Mouse (Mus musculus) CH12.LX (cell line): ENCODE results near the gene Acat1.

ENCODE experiments used
- BHLHE40 ChIP-seq: IDR thresholded peaks from 2 replicates; pipeline ENCODE4 v1.6.1; 2011; ENCODE audit warnings: mild to moderate bottlenecking, low read depth, low read length, improper control_type of control experiment
- CHD1 ChIP-seq: IDR thresholded peaks from 2 replicates; pipeline ENCODE4 v1.6.1; 2012; ENCODE audit warnings: low read depth, low read length, improper control_type of control experiment, inconsistent platforms
- CHD2 ChIP-seq: IDR thresholded peaks from 2 replicates; pipeline ENCODE4 v1.6.1; 2011; ENCODE audit warnings: low read length, improper control_type of control experiment
- CTCF ChIP-seq, 2 experiments: IDR thresholded peaks in 1 of 2; conservative IDR thresholded peaks in 1 of 2; 2 replicates each; pipeline ENCODE4 v1.5.1; 2011 to 2012; ENCODE audit warnings: low read depth in 2 of 2, low read length in 2 of 2, improper control_type of control experiment in 1 of 2, inconsistent platforms in 1 of 2, mild to moderate bottlenecking in 1 of 2, moderate library complexity in 1 of 2
- EP300 ChIP-seq: IDR thresholded peaks from 2 replicates; pipeline ENCODE4 v1.6.1; 2011; ENCODE audit warnings: low read length, improper control_type of control experiment
- JUND ChIP-seq: conservative IDR thresholded peaks from 2 replicates; pipeline ENCODE4 v1.6.1; 2011; ENCODE audit warnings: low read depth, low read length, improper control_type of control experiment
- MAX ChIP-seq: IDR thresholded peaks from 2 replicates; pipeline ENCODE4 v1.6.1; 2011; ENCODE audit warnings: low read length, improper control_type of control experiment
- NELFE ChIP-seq: IDR thresholded peaks from 2 replicates; pipeline ENCODE4 v1.6.1; 2011; ENCODE audit warnings: low read depth, low read length, improper control_type of control experiment
- PAX5 ChIP-seq: IDR thresholded peaks from 2 replicates; pipeline ENCODE4 v1.6.1; 2012; ENCODE audit warnings: low read length, inconsistent platforms, mixed read lengths
- POLR2A ChIP-seq: IDR thresholded peaks from 2 replicates; pipeline ENCODE4 v1.6.1; 2011; ENCODE audit warnings: low read depth, mild to moderate bottlenecking, improper control_type of control experiment, low read length
- POLR2AphosphoS2 ChIP-seq: IDR thresholded peaks from 2 replicates; pipeline ENCODE4 v1.6.1; 2011; ENCODE audit warnings: low read depth, low read length, improper control_type of control experiment
- USF1 ChIP-seq: IDR thresholded peaks from 2 replicates; pipeline ENCODE4 v1.6.1; 2014; ENCODE audit warnings: low read depth, mild to moderate bottlenecking, inconsistent platforms, low read length, improper control_type of control experiment
- ZC3H11A ChIP-seq: IDR thresholded peaks from 2 replicates; pipeline ENCODE4 v1.6.1; 2012; ENCODE audit warnings: low read depth, mild to moderate bottlenecking, inconsistent platforms, low read length, improper control_type of control experiment
- ZNF384 ChIP-seq: IDR thresholded peaks from 2 replicates; pipeline ENCODE4 v1.6.1; 2012; ENCODE audit warnings: low read depth, low read length, improper control_type of control experiment, inconsistent platforms

DNA sequence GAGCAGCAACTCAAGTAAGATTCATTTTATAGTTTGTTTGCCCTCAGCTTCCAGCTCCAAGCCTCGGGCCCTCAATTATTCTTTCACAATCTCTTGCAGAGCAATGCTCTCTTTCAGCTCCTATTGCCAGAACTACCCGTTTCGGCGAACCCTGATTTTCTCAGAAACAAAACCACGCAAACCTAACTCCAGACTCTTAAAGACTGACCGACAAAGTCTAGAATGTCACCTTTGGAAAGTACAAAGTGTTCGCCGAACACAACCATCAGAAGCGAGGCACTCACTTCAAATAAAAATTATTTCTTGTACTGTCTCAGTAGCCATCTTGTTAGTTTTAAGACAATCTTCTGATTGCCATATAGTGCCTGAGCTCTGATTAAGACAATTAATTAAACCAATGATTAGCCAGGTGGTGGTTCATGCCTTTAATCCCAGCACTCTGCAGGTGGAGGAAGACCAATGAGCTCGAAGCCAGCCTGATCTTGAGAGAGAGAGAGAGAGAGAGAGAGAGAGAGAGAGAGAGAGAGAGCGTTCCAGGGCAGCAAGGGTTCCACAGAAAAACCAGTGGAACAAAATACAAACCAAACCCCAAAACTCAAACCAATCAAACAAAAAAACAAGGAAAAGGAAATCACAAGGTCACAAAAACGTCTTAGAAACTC, 745 bp downstream of the Acat1 start:
- no peak for TF ChIP-seq POLR2A
- TF ChIP-seq PAX5 = no peak
- TF ChIP-seq CTCF (conservative IDR thresholded peaks at IDR 0.05 in 1 of 2, IDR thresholded peaks at IDR 0.05 in 1 of 2; ENCODE audit: low read depth in 2 of 2, low read length in 2 of 2) = no peak
- TF ChIP-seq ZC3H11A = no peak
- TF ChIP-seq EP300 = no peak
- no peak for TF ChIP-seq ZNF384
- no peak for TF ChIP-seq CHD2
- no peak for TF ChIP-seq MAX
- no peak for TF ChIP-seq CHD1
- TF ChIP-seq BHLHE40 = no peak
- no peak for TF ChIP-seq JUND
- no peak for TF ChIP-seq POLR2AphosphoS2
- no peak for TF ChIP-seq USF1
- no peak for TF ChIP-seq NELFE
